Mouse (Mus musculus): ENCODE data around the gene A430078G23Rik.
"Not testable (repeated sequence)": the region's sequence is repeated elsewhere in the genome, so short reads cannot be mapped to it uniquely, and the experiment has no call there.

Gene A430078G23Rik

GRCm38 (mm10) chr8:3353189-3353810 lies at the start of gene A430078G23Rik:
Gene A430078G23Rik (plus strand): TSS chr8:3353415.
- no peak for DNase-seq (ENCODE audit: low spot score)

- peak; percentile 20 for DNase-seq (ENCODE audit: low spot score)
Measured at GRCm38 (mm10) chr8:3308205-3308800, 44.9 kb upstream of the A430078G23Rik start.

GRCm38 (mm10) chr8:3309636-3310035 lies 43.6 kb upstream of the A430078G23Rik start:
- DNase-seq (ENCODE audit: low spot score), result peak; percentile 35

DNA sequence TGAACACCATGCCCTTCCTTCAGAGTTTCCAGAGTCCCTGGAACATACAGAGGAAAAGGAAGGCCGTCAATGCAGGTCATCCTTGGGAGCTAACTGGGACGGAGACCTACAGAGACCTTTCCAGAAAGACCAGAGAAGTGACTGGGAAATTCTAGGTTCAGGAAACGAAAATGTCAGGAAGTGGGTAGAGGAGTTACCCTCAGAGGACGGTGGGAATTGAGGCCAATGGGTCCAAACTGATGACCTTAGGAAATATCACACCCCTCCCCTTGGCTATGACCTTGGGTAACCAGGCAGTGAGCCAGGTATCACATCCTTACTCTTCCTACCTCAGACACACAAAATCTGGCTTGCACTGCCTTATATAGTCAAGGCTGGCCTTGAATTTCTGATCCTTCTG lies 41.7 kb upstream of the A430078G23Rik start:
- peak; percentile 30 for DNase-seq (ENCODE audit: low spot score)

GRCm38 (mm10) chr8:3313417-3313816 lies 39.8 kb upstream of the A430078G23Rik start:
- DNase-seq (ENCODE audit: low spot score), result peak; percentile 10

- DNase-seq (ENCODE audit: low spot score), result peak; percentile 6
Measured at GRCm38 (mm10) chr8:3313843-3314242, 39.4 kb upstream of the A430078G23Rik start.

GRCm38 (mm10) chr8:3314345-3314744 lies 38.9 kb upstream of the A430078G23Rik start:
- peak; percentile 8 for DNase-seq (ENCODE audit: low spot score)

DNA sequence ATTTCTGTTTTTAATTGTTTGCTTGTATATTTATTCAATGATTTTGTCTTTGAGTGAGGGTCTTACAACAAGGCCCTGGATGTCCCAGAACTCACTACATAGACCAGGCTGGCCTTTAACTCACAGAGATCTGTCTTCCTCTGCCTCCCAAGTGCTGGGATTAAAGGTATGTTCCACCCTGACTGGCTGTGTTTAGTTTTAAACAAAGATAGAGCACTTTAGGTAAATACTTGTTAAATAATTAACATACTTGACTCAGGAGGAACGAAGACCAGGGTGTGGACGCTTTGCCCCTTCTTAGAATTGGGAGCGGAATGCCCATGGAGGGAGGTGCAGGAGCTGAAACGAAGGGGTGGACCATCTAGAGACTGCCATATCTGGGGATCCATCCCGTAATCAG lies 36.6 kb upstream of the A430078G23Rik start:
- no peak for DNase-seq (ENCODE audit: low spot score)

GRCm38 (mm10) chr8:3319267-3319666 lies 33.9 kb upstream of the A430078G23Rik start:
- peak; percentile 1 for DNase-seq (ENCODE audit: low spot score)

DNA sequence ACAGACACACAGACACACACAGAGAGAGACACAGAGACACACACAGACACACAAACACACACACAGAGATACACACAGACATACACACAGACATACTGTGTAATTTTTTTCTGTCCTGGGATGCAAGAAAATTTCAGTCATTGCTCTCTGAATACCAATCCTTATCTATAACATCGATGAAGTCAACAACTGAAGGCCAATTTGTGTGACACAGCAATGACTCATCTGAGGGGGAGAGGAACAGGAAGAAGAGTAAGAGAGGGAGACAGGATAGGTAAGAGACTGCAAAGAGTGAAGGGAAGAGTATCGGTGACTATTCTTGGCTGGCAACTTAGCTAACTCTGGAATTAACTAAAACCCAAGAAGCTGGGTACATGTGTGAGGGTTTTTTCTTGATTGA lies 29.0 kb upstream of the A430078G23Rik start:
- no peak for DNase-seq (ENCODE audit: low spot score)

DNA sequence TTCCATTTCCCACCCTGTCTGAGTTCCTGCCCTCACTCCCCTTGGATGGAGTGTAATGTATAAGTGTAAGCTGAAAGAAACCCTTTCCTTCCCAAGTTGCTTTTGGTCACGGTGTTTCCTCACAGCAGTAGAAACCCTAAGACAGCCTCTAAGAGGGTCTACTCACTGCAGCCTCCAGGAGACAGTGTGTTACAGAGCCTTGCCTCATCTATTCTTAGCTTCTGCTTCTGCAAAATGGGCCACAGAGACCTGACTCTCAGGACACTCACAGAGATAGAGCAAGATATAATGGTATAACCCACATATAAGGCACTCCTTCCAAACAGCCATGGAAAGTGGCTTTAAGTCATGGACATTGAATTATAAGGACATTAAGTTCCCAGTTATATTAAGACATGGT lies 26.2 kb upstream of the A430078G23Rik start:
- no peak for DNase-seq (ENCODE audit: low spot score)

DNA sequence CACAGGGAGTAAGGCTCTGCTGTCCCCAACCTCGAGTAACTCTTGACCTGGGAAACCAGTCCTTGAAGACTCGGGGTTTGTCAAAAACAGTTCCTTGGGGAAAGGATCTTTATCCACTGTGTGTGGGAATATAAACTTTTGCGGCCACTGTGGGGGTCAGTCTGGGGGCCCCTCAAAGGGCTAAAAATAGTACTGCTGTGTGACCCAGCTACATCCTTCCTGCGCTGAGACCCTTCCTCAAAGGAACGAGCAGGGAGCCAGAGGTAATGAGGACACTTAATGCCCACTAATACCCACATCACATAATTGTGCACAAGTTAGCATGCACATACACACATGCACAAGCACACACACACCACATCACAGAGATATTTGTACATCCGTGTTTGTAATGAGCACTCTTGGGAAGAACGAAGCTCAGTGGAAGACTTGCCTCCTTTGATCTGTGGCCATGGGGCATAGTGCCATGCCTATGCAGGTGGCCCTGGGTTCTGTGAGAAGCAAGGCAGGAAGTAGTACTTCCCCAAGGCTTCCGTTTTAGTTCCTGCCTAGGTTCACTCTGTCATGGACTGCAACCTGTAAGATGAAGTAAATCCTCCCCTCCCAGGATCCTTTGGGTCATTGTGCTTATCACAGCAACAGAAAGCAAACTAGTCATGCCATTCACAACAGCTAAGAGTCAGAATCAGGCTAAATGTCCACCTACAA lies 25.5 kb upstream of the A430078G23Rik start:
- no peak for DNase-seq (ENCODE audit: low spot score)

- DNase-seq (ENCODE audit: low spot score), result peak; percentile 58
Measured at GRCm38 (mm10) chr8:3330662-3331061, 22.6 kb upstream of the A430078G23Rik start.

GRCm38 (mm10) chr8:3331692-3332091 lies 21.5 kb upstream of the A430078G23Rik start:
- DNase-seq (ENCODE audit: low spot score), result no peak

GRCm38 (mm10) chr8:3335881-3336280 lies 17.3 kb upstream of the A430078G23Rik start:
- DNase-seq (ENCODE audit: low spot score), result no peak

GRCm38 (mm10) chr8:3336658-3337524 lies 16.3 kb upstream of the A430078G23Rik start:
- DNase-seq (ENCODE audit: low spot score), result peak; percentile 63

GRCm38 (mm10) chr8:3337525-3337824 lies 15.7 kb upstream of the A430078G23Rik start:
- DNase-seq (ENCODE audit: low spot score), result not testable (repeated sequence)

GRCm38 (mm10) chr8:3337971-3338370 lies 15.2 kb upstream of the A430078G23Rik start:
- DNase-seq (ENCODE audit: low spot score), result no peak

DNA sequence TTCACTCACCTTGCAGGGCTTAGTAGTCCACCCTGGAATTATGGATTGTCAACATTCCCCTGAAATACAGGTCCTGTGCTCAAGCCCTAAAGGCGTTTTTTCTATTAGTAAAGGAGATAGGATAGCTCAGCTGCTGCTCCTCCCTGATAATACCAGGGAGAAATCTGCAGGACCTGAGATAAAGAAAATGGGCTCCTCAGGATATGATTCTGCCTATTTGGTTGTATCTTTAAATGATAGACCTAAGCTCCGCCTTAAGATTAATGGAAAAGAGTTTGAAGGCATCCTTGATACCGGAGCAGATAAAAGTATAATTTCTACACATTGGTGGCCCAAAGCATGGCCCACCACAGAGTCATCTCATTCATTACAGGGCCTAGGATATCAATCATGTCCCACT lies 12.5 kb upstream of the A430078G23Rik start:
- DNase-seq (ENCODE audit: low spot score), result not testable (repeated sequence)

GRCm38 (mm10) chr8:3345337-3345736 lies 7.9 kb upstream of the A430078G23Rik start:
- DNase-seq (ENCODE audit: low spot score), result no peak

- DNase-seq (ENCODE audit: low spot score), result no peak
Measured at GRCm38 (mm10) chr8:3346691-3347413, 6.4 kb upstream of the A430078G23Rik start.

All from testis, postnatal 10 days (tissue).